Mouse (Mus musculus) embryonic fibroblast, embryonic 13.5 days (primary cell): ENCODE data around the gene Mrpl23. TPM values are rescaled to one million over a fixed set of nuclear protein-coding genes. Genes with fewer than 3 reads are reported as not detected.

Source experiments
- H3K27ac ChIP-seq: 2 replicates; pipeline ENCODE4 v1.5.1; 2012; ENCODE audit warnings: low read length, control low read depth, inconsistent platforms; ENCODE audit not compliant: insufficient read depth
- H3K4me1 ChIP-seq: 2 replicates; pipeline ENCODE4 v1.6.1; 2011; ENCODE audit warnings: low read length; ENCODE audit not compliant: control insufficient read depth, insufficient read depth
- H3K4me3 ChIP-seq: 2 replicates; pipeline ENCODE4 v1.5.1; 2011; ENCODE audit warnings: mild to moderate bottlenecking, control low read depth, low read length; ENCODE audit not compliant: insufficient read depth
- CTCF ChIP-seq: IDR thresholded peaks from 2 replicates; pipeline ENCODE4 v1.5.1; 2011; ENCODE audit warnings: mild to moderate bottlenecking, control low read depth, low read length, moderate library complexity, borderline replicate concordance; ENCODE audit not compliant: insufficient read depth
- POLR2A ChIP-seq: IDR thresholded peaks from 2 replicates; pipeline ENCODE4 v1.6.1; 2011; ENCODE audit warnings: low read depth, mild to moderate bottlenecking, control low read depth, low read length, moderate library complexity
- polyA plus RNA-seq: library from polyadenylated mRNA; stranded (reverse); fragments of >200 nt; gene quantifications from 2 replicates; pipeline ENCODE4 v1.2.4, GENCODE M21; 2011; ENCODE audit warnings: low read depth; ENCODE audit not compliant: missing spikeins, insufficient read length

Mrpl23 gene
- polyA plus RNA-seq, 1 experiment = 8.2 TPM

DNA sequence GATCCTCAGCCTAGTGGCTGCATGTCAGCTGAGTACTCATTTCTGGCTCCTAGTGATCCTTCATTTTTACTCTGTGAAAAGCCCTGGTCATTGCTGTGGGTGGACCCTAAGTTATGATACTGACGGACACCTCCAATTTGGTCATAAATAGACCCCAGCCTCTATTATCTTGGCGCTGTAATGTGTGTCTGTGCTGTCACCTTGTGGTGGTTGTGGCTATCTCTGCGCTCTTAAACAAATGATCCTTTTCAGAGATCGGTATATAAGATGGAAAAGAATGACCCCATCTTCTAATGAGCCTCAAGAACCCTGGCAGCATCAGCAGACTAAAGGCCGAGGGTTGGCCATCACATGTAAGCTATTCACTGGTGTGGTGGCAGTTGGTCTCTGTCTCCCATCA, 46.6 kb downstream of the Mrpl23 start:
- H3K4me3 ChIP-seq = no peak overlapping the region
- H3K27ac ChIP-seq = no peak overlapping the region
- H3K4me1 ChIP-seq = no peaks in the 10 kb centered on the region
- TF ChIP-seq POLR2A = no peak
- TF ChIP-seq CTCF = no peak

DNA sequence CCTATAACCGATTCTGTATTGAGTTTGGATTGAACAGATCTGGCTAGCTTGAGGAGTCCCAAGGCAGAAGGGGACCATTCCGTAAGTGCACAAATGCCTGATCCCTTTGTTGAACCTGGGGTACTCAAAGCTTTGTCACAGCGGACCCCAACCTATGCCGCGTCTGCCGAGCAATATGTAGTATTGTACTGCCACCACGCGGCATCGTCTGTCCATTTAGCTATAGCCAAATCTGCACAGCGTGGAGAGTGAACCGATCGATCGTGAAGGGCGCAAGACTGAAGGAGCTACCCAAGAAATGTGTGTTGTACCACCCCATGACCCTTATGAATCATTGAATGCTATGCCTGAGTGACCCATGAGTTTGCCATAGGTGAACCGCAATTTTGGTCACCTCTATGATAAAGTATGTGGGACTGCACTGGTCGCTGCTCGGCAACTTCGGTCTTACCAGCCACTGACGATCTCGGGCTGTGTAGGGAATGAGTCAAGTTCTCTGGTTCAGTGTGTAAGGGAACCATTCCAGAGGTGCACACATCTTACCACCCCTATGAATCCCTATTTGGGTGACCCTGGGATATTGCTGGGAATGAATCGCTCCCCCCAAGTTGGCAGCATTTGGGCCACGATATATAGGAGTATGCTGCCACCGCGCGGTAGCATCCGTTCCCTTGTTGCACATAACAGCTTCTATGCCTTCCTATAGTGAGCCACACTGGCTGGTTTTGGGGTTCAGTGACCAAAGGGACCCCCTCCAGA, 47.8 kb downstream of the Mrpl23 start:
- Histone ChIP-seq H3K4me1 (no peaks in the 10 kb centered on the region), H3K4me3 (peak overlapping the region; percentile 31), H3K27ac (no peak overlapping the region)
- TF ChIP-seq CTCF = peak; percentile 77; the same call in 1 of the 2 replicates
- TF ChIP-seq POLR2A = no peak

DNA sequence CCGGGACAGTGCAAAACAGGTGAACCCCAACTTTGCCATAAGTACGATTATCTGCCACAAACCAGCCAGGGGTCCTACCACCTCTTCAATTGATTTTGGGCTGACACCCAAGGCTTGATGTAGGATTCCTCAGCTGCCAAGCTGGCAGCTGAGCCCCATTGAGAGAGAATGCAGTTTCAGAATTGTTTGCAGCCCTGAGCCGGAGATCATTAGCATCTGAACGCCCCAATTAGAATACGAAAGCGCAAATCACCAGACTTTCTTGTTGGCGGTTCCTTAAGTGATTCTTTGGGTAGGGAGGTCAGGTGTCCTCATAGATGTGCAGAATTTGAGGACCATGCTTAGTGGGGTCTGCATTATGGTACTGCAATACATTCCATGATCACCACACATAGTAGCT, 48.7 kb downstream of the Mrpl23 start:
- Histone ChIP-seq H3K4me3 (no peak overlapping the region), H3K27ac (no peak overlapping the region), H3K4me1 (no peaks in the 10 kb centered on the region)
- TF ChIP-seq CTCF (no peak), POLR2A (no peak)

GRCm38 (mm10) chr7:142581656-142582228, 49.3 kb downstream of the Mrpl23 start:
- TF ChIP-seq POLR2A (no peak), CTCF (peak; percentile 31; the same call in 1 of the 2 replicates)
- H3K4me1 ChIP-seq = no peaks in the 10 kb centered on the region
- H3K27ac ChIP-seq = no peak overlapping the region
- H3K4me3 ChIP-seq = no peak overlapping the region

DNA sequence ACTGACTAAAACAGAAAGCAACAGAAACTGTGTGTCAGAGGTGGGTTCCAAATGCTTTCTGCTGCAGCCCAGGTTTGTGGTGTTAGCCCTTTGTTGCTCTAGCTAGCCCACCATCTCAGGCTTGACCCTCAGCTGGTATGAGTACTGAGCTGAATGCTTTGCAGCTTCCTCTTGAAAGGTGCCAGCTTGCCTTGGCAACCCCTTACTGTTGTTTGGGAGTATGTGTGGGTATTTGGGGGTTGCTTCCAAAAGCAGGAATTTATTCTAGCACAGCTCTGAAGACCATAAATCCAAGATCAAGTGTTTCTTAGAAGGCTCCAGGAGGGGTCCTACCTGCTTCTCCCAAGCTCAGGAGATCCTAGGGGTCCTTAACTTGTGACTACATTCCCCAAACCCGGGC, 52.4 kb downstream of the Mrpl23 start:
- H3K4me3 ChIP-seq = no peak overlapping the region
- TF ChIP-seq CTCF (no peak), POLR2A (no peak)
- no peaks in the 10 kb centered on the region for H3K4me1 ChIP-seq
- H3K27ac ChIP-seq = no peak overlapping the region

DNA sequence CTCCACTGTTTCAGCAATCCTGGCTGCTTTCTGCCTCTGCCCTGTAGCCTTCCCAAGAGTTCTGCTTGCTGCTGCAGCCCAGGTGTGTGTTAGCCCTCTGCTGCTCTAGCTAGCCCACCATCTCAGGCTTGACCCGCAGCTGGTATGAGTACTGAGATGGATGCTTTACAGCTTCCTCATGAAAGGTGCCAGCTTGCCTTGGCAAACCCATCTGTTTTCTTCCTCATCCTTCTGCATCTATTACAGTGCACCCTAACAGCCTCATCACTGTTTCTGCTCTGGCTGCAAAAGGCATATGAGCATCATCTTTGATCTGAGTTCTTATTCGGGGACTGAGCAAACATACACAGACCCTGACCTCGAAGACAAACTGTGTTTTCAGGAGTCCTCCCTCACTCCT, 53.4 kb downstream of the Mrpl23 start:
- Histone ChIP-seq H3K4me3 (no peak overlapping the region), H3K4me1 (no peaks in the 10 kb centered on the region), H3K27ac (no peak overlapping the region)
- TF ChIP-seq POLR2A (no peak), CTCF (no peak)

- no peak overlapping the region for H3K27ac ChIP-seq
- no peak overlapping the region for H3K4me3 ChIP-seq
- no peaks in the 10 kb centered on the region for H3K4me1 ChIP-seq
- TF ChIP-seq CTCF (no peak), POLR2A (no peak)
Measured at GRCm38 (mm10) chr7:142588282-142588941, 55.9 kb downstream of the Mrpl23 start.

Other genes with a start within 250 kb of the Mrpl23 start
- gene Krtap5-1, start 235.6 kb upstream of the Mrpl23 start, polyA plus RNA-seq = not detected in 2 replicates
- not detected in 2 replicates for gene Krtap5-4, start 229.1 kb upstream of the Mrpl23 start, polyA plus RNA-seq
- 6.0 and 6.5 TPM in 2 replicates for gene Ifitm10, start 158.9 kb upstream of the Mrpl23 start, polyA plus RNA-seq
- gene Gm49369, start 150.0 kb upstream of the Mrpl23 start, polyA plus RNA-seq = not detected in 2 replicates
- 617 and 890 TPM in 2 replicates for gene Ctsd, start 144.6 kb upstream of the Mrpl23 start, polyA plus RNA-seq
- 1.3 and 2.4 TPM in 2 replicates for gene Syt8, start 97.8 kb upstream of the Mrpl23 start, polyA plus RNA-seq
- gene Tnni2, start 90.9 kb upstream of the Mrpl23 start, polyA plus RNA-seq = 1.1 TPM in 1 of 2 replicates, not detected in the other
- 114 and 159 TPM in 2 replicates for gene Lsp1, start 71.9 kb upstream of the Mrpl23 start, polyA plus RNA-seq
- gene Tnnt3, start 33.9 kb upstream of the Mrpl23 start, polyA plus RNA-seq = 1.4 TPM in 2 replicates
- 2,532 and 4,944 TPM in 2 replicates for gene Igf2, start 134.1 kb downstream of the Mrpl23 start, polyA plus RNA-seq
- 0.45 and 0.93 TPM in 2 replicates for gene Gm49394, start 137.3 kb downstream of the Mrpl23 start, polyA plus RNA-seq
- not detected in 2 replicates for gene Ins2, start 210.7 kb downstream of the Mrpl23 start, polyA plus RNA-seq